Mouse (Mus musculus): ENCODE data around the gene Rfx2.

- TF ChIP-seq POLR2A (IDR thresholded peaks at IDR 0.05; ENCODE audit: insufficient read length, low read depth) (no peak), REST (IDR thresholded peaks at IDR 0.05; ENCODE audit: insufficient read depth, insufficient read length) (no peak), MAX (IDR thresholded peaks at IDR 0.05; ENCODE audit: low read depth) (no peak), MYOD1 (IDR thresholded peaks at IDR 0.05; ENCODE audit: control insufficient read depth in 1 of 3, insufficient read length in 2 of 3, low read depth in 2 of 3) (no peak), USF1 (IDR thresholded peaks at IDR 0.05; ENCODE audit: low read depth) (no peak), POLR2AphosphoS2 (IDR thresholded peaks at IDR 0.05; ENCODE audit: insufficient read length, low read depth) (no peak), CEBPB (IDR thresholded peaks at IDR 0.05; ENCODE audit: insufficient read depth, poor library complexity, severe bottlenecking) (no peak), MYOG (IDR thresholded peaks at IDR 0.05; ENCODE audit: control insufficient read depth in 1 of 3, insufficient read depth in 1 of 3, insufficient read length in 2 of 3, low read depth in 2 of 3) (no peak)
These were observed 101.2 kb downstream of the Rfx2 start for GRCm38 (mm10) chr17:56729656-56730055.

Data from myocyte (in vitro differentiated cells).